Mouse (Mus musculus) liver, embryonic 14.5 days (tissue): ENCODE data around the gene Cfap99. TPM values are rescaled to one million over a fixed set of nuclear protein-coding genes. Genes with fewer than 3 reads are reported as not detected.

ENCODE experiments used
- ATAC-seq: fragments of 200-750 bp; cut with Nextera tagmentation; 2 replicates; pipeline ENCODE4 v1.8.0; 2017; ENCODE audit warnings: moderate number of reproducible peaks, mild to moderate bottlenecking, moderate library complexity; ENCODE audit not compliant: insufficient read depth
- DNase-seq, 3 experiments: peaks; one replicate each; pipeline ENCODE4 v3.0.0-alpha.2; 2012 to 2013; ENCODE audit warnings: low read depth in 3 of 3, low spot score in 3 of 3
- H3K27ac ChIP-seq: fragments of 300-500 bp; sonication (generic); 2 replicates; pipeline ENCODE4 v1.5.1; 2014; ENCODE audit warnings: moderate library complexity, mild to moderate bottlenecking, control low read depth, inconsistent platforms
- H3K27me3 ChIP-seq: fragments of 300-500 bp; sonication (generic); 2 replicates; pipeline ENCODE4 v1.6.1; 2014; ENCODE audit warnings: mild to moderate bottlenecking, low read length, moderate library complexity; ENCODE audit not compliant: control insufficient read depth, insufficient read depth
- H3K36me3 ChIP-seq: fragments of 300-500 bp; sonication (generic); replicated peaks from 2 replicates; pipeline ENCODE4 v1.6.1; 2014; ENCODE audit warnings: low read depth; ENCODE audit not compliant: control insufficient read depth, insufficient read depth
- H3K4me1 ChIP-seq, 2 experiments: fragments of 200-500 bp in 1 of 2; fragments of 300-500 bp in 1 of 2; sonication (generic) in 1 of 2; replicated peaks; 2 replicates each; pipeline ENCODE4 v1.6.1; 2012 to 2014; ENCODE audit warnings: antibody characterized with exemption in 1 of 2, inconsistent platforms in 1 of 2, low read length in 1 of 2; ENCODE audit not compliant: control insufficient read depth in 2 of 2, insufficient read depth in 2 of 2
- H3K4me2 ChIP-seq: fragments of 300-500 bp; sonication (generic); 2 replicates; pipeline ENCODE4 v1.6.1; 2014; ENCODE audit warnings: low read depth, mild to moderate bottlenecking, control low read depth, moderate library complexity
- H3K4me3 ChIP-seq, 2 experiments: fragments of 200-500 bp in 1 of 2; fragments of 300-500 bp in 1 of 2; sonication (generic) in 1 of 2; 2 replicates each; pipeline ENCODE4 v1.5.1; 2012 to 2014; ENCODE audit warnings: low read depth in 2 of 2, low read length in 2 of 2, mild to moderate bottlenecking in 2 of 2, control low read depth in 1 of 2, inconsistent platforms in 1 of 2, moderate library complexity in 1 of 2; ENCODE audit not compliant: insufficient read depth in 1 of 2
- H3K9ac ChIP-seq: fragments of 300-500 bp; sonication (generic); replicated peaks from 2 replicates; pipeline ENCODE4 v1.6.1; 2014; ENCODE audit warnings: mild to moderate bottlenecking, control low read depth, moderate library complexity
- H3K9me3 ChIP-seq: fragments of 300-500 bp; sonication (generic); 2 replicates; pipeline ENCODE4 v1.6.1; 2016; ENCODE audit warnings: low read length, mixed read lengths; ENCODE audit not compliant: control insufficient read depth
- CTCF ChIP-seq: IDR thresholded peaks from 2 replicates; pipeline ENCODE4 v1.5.1; 2016; ENCODE audit warnings: antibody characterized with exemption, low read depth, control low read depth
- EP300 ChIP-seq: IDR thresholded peaks from 2 replicates; pipeline ENCODE4 v1.6.1; 2016; ENCODE audit warnings: antibody characterized with exemption, low read depth
- WGBS: fragments of 180-500 bp; shearing (Covaris S2); extraction: QIAGEN DNeasy Blood & Tissue Kit; methylation state at CpG from one replicate; pipeline ENCODE4 v1.1.7; 2014; ENCODE audit not compliant: insufficient replicate concordance; 5-methylcytosine and 5-hydroxymethylcytosine counted together
- polyA plus RNA-seq, 2 experiments: library from polyadenylated mRNA; depleted of rRNA in 1 of 2; stranded (reverse) in 1 of 2; unstranded in 1 of 2; fragments of >200 nt; fragmentation: Nextera tagmentation in 1 of 2; extraction: Ambion mirVana in 1 of 2; gene quantifications; 2 replicates each; pipeline versions ENCODE4 v1.2.1 to v1.2.3; 2012 to 2014

The Cfap99 gene
- polyA plus RNA-seq, 2 experiments: not detected

- no peaks in the 10 kb centered on the region for H3K36me3 ChIP-seq
- no peak overlapping the region for H3K4me2 ChIP-seq
- no peaks in the 10 kb centered on the region for H3K9me3 ChIP-seq
- no peak overlapping the region for H3K4me3 ChIP-seq
- peaks cover 3% of the 10 kb centered on the region; the same call in 1 of the 2 replicates for H3K27me3 ChIP-seq
- TF ChIP-seq EP300 (no peak), CTCF (no peak)
- no peak overlapping the region for H3K9ac ChIP-seq
- ATAC-seq (no peak), DNase-seq (no peak)
- H3K27ac ChIP-seq: no peak overlapping the region
- peaks cover 0 to 2% of the 10 kb centered on the region in 2 experiments; a peak in 1 of 4 replicates for H3K4me1 ChIP-seq
These were observed 36.9 kb downstream of the Cfap99 start for GRCm38 (mm10) chr5:34325286-34325685.

DNA sequence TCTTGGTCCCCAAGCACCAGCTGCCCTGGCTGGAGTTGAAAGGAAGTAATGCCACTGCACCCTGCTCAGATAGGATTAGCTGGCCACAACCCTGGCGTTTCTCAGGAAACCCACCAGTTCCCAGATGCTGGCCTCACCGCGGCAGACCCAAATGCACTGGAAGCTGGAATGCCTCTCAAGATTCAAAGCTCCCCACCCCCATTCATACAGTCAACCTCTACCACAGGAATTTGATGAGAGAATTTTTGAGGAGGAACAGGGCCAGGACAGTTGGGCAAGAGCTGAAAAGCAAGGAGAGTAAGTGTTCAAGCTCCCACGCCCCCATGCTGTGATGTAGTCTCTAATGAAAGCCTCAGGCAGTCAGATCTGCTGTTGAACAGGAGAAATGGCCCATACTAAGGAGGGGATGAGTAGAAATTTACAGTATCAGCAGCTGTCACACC, 37.9 kb downstream of the Cfap99 start:
- peaks cover 3% of the 10 kb centered on the region; the same call in 1 of the 2 replicates for H3K27me3 ChIP-seq
- no peak overlapping the region for H3K27ac ChIP-seq
- DNase-seq (no peak), ATAC-seq (no peak)
- 16% methylated on average over 4 of the region's 4 CpGs for WGBS
- H3K4me3 ChIP-seq: no peak overlapping the region
- TF ChIP-seq CTCF (no peak), EP300 (no peak)
- H3K9ac ChIP-seq: no peak overlapping the region
- H3K9me3 ChIP-seq: no peaks in the 10 kb centered on the region
- H3K4me1 ChIP-seq: peaks cover 0 to 2% of the 10 kb centered on the region in 2 experiments; a peak in 1 of 4 replicates
- no peaks in the 10 kb centered on the region for H3K36me3 ChIP-seq
- H3K4me2 ChIP-seq: no peak overlapping the region

DNA sequence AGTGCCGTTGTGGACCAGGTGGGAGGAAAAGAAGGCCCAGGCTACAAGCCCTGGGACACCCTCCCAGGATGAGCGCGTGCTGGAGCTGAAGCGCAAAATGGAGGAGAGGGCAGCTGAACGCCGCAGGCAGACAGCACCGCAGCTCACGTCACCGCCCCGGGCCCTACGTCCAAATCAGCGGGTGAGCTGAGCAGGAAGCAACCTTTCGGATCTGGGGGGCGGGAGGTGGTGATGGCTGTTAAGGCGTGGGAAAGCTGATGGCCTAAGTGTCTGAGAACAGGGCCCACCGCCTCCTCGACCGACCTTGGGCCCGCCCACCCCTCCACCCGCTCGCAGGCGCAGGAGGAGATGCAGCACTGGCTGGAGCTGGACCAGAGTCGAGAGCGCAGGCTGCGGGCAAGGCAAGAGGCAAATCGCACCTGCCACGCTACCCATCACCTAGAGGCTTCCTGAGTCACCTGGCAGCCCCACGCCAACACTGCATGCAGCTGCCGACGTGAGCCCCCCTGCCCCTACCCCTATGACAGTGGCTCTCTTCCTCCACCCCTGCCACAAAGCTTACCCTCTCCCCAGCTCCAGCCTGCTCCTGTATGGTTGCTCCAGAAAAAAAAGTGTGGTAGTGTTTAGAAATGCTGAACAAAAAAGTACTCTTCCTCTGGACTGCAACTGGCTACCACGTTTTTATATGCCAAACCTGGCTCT, 38.6 kb downstream of the Cfap99 start:
- Histone ChIP-seq H3K4me1 (peaks cover 0 to 2% of the 10 kb centered on the region in 2 experiments; a peak in 1 of 4 replicates), H3K36me3 (no peaks in the 10 kb centered on the region), H3K4me3 (peak overlapping the region in 1 of 2 experiments; percentile 6; a peak in 1 of 4 replicates), H3K4me2 (peak overlapping the region; percentile 5), H3K9me3 (no peaks in the 10 kb centered on the region), H3K9ac (no peak overlapping the region), H3K27ac (no peak overlapping the region), H3K27me3 (peaks cover 3% of the 10 kb centered on the region; the same call in 1 of the 2 replicates)
- 26% methylated on average over 31 of the region's 31 CpGs for WGBS
- no peak for DNase-seq
- ATAC-seq: peak; percentile 15; the same call in 1 of the 2 replicates
- TF ChIP-seq EP300: no peak
- no peak for TF ChIP-seq CTCF

DNA sequence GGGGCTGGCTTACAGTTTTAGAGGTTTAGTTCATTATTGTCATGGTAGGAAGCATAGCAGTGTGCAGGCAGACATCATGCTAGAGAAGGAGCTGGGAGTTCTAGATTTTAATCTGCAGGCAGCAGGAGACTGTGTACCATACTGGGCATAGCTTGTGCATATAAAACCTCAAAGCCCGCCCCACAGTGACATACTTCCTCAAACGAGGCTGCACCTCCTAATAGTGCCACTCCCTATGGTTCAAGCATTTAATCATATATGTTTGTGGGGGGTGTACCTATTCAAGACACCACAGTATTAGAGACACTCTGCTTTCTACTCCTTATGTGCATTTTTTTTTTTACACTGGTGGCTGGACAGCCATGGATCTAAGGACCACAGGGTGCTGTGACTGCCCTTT, 41.7 kb downstream of the Cfap99 start:
- Histone ChIP-seq H3K9me3 (no peaks in the 10 kb centered on the region), H3K27ac (no peak overlapping the region), H3K9ac (no peak overlapping the region), H3K36me3 (no peaks in the 10 kb centered on the region), H3K4me3 (no peak overlapping the region), H3K4me2 (no peak overlapping the region), H3K4me1 (peaks cover 0 to 2% of the 10 kb centered on the region in 2 experiments; a peak in 2 of 4 replicates), H3K27me3 (peaks cover 3% of the 10 kb centered on the region; the same call in 1 of the 2 replicates)
- ATAC-seq (no peak), DNase-seq (no peak)
- TF ChIP-seq CTCF (no peak), EP300 (no peak)
- 58% methylated on average over 2 of the region's 2 CpGs for WGBS

GRCm38 (mm10) chr5:34334081-34334480, 45.7 kb downstream of the Cfap99 start:
- H3K36me3 ChIP-seq: peaks cover under 1% of the 10 kb centered on the region; the same call in 1 of the 2 replicates
- ATAC-seq: no peak
- DNase-seq: no peak
- H3K4me1 ChIP-seq: peaks cover 9 to 11% of the 10 kb centered on the region in 2 experiments
- no peak overlapping the region for H3K4me2 ChIP-seq
- no peaks in the 10 kb centered on the region for H3K27me3 ChIP-seq
- H3K9me3 ChIP-seq: no peaks in the 10 kb centered on the region
- no peak overlapping the region for H3K4me3 ChIP-seq
- TF ChIP-seq CTCF (no peak), EP300 (no peak)
- WGBS: 83% methylated on average over 1 of the region's 1 CpGs
- H3K27ac ChIP-seq: no peak overlapping the region
- no peak overlapping the region for H3K9ac ChIP-seq
